Mouse (Mus musculus) C2C12 (cell line): Measurements from ENCODE around the gene 1700088E04Rik.

Experiments used
- CTCF ChIP-seq: IDR thresholded peaks from one replicate; pipeline ENCODE4 v1.5.1; 2011; ENCODE audit not compliant: control insufficient read depth, insufficient read depth, insufficient read length
- MYOD1 ChIP-seq: IDR thresholded peaks from one replicate; pipeline ENCODE4 v1.6.1; 2011; ENCODE audit warnings: low read depth; ENCODE audit not compliant: control insufficient read depth, insufficient read length
- MYOG ChIP-seq: IDR thresholded peaks from one replicate; pipeline ENCODE4 v1.6.1; 2011; ENCODE audit not compliant: control insufficient read depth, insufficient read length; ENCODE audit errors: extremely low read depth
- USF1 ChIP-seq: IDR thresholded peaks from one replicate; pipeline ENCODE4 v1.6.1; 2011; ENCODE audit warnings: low read depth, mild to moderate bottlenecking, control low read depth, moderate library complexity

DNA sequence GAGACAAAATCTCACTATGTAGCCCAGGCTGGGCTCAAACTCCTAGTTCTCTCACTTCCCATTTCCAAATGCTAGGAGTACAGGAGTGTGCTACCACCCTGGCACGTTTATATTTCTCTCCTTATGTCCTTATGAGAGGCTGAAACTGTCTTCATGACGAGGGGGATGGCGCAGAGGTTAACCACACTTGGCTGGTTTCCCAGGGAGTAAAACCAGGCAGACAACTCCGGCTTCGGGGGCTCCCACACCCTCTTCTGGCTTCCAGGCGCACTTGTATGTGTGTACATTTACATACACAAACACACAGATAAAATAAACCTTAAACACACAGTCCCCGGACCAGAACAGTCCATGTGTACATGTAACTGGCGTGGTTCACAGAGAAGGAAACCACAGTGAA lies 3.0 kb upstream of the 1700088E04Rik start:
- TF ChIP-seq CTCF (no peak), MYOG (no peak), MYOD1 (no peak), USF1 (no peak)
